Mouse (Mus musculus): ENCODE results near the gene Kpna2. TPM values are rescaled to one million over a fixed set of nuclear protein-coding genes. Genes with fewer than 3 reads are reported as not detected.
A peak's percentile ranks its signal among the peaks of the same experiment; 100 is the strongest.

Kpna2 gene
- polyA plus RNA-seq, 1 experiment = 50.9 TPM

- Histone ChIP-seq H3K79me3 (ENCODE audit: low read depth) (peaks cover 2% of the 10 kb centered on the region), H3K36me3 (ENCODE audit: control insufficient read depth, insufficient read depth) (no peaks in the 10 kb centered on the region), H3K27me3 (ENCODE audit: control insufficient read depth, insufficient read depth, insufficient read length) (no peaks in the 10 kb centered on the region), H3K4me3 (ENCODE audit: insufficient read depth, poor library complexity, severe bottlenecking) (no peak overlapping the region), H3ac (ENCODE audit: control insufficient read depth, insufficient read length, low read depth) (no peak overlapping the region), H3K79me2 (ENCODE audit: control insufficient read depth, insufficient read depth) (no peaks in the 10 kb centered on the region)
- TF ChIP-seq FOSL1 (IDR thresholded peaks at IDR 0.05; ENCODE audit: insufficient read depth, low read length, poor library complexity, severe bottlenecking) (no peak), CEBPB (IDR thresholded peaks at IDR 0.05; ENCODE audit: low read depth) (no peak), USF1 (IDR thresholded peaks at IDR 0.05; ENCODE audit: low read depth) (no peak), MAX (IDR thresholded peaks at IDR 0.05) (no peak), CTCF (IDR thresholded peaks at IDR 0.05; ENCODE audit: control insufficient read depth, insufficient read depth, insufficient read length) (no peak), MYOD1 (IDR thresholded peaks at IDR 0.05; ENCODE audit: control insufficient read depth, insufficient read length, low read depth) (no peak), MYOG (IDR thresholded peaks at IDR 0.05; ENCODE audit: control insufficient read depth, extremely low read depth, insufficient read length) (no peak)
Measured at GRCm38 (mm10) chr11:107014597-107015309, 15.4 kb upstream of the Kpna2 start.

DNA sequence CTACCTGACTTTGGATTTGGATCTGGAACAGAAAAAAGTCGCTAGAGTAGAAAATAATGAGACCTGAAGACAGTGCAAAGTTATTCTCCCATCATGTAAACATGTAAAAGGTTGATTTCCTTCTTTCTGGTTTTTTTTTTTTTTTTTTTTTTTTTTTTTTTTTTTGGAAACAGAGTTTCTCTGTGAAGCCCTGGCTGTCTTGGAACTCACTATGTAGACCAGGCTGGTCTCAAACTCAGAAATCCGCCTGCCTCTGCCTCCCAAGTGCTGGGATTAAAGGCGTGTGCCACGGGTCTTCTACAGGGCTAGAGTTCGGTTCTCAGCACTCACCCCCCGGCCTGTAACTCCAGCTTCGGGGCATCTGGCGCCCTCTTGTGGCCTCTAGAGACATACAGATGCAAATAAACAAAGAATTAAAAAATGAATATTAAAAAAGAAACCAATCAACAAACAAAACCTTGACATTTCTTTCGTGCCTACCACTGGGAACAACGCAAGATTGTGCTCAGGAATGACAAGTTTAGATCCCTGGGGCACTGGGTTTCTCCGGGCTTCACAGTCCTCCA lies 14.8 kb upstream of the Kpna2 start:
- Histone ChIP-seq H3K79me3 (ENCODE audit: low read depth) (peaks cover 2% of the 10 kb centered on the region), H3K4me3 (ENCODE audit: insufficient read depth, poor library complexity, severe bottlenecking) (no peak overlapping the region), H3K27me3 (ENCODE audit: control insufficient read depth, insufficient read depth, insufficient read length) (no peaks in the 10 kb centered on the region), H3ac (ENCODE audit: control insufficient read depth, insufficient read length, low read depth) (no peak overlapping the region), H3K36me3 (ENCODE audit: control insufficient read depth, insufficient read depth) (no peaks in the 10 kb centered on the region), H3K79me2 (ENCODE audit: control insufficient read depth, insufficient read depth) (no peaks in the 10 kb centered on the region)
- TF ChIP-seq MYOG (IDR thresholded peaks at IDR 0.05; ENCODE audit: control insufficient read depth, extremely low read depth, insufficient read length) (no peak), CEBPB (IDR thresholded peaks at IDR 0.05; ENCODE audit: low read depth) (no peak), CTCF (IDR thresholded peaks at IDR 0.05; ENCODE audit: control insufficient read depth, insufficient read depth, insufficient read length) (no peak), MYOD1 (IDR thresholded peaks at IDR 0.05; ENCODE audit: control insufficient read depth, insufficient read length, low read depth) (no peak)

GRCm38 (mm10) chr11:107012324-107013017 lies 13.1 kb upstream of the Kpna2 start:
- TF ChIP-seq MYOD1 (IDR thresholded peaks at IDR 0.05; ENCODE audit: control insufficient read depth, insufficient read length, low read depth) = no peak
- TF ChIP-seq MAX (IDR thresholded peaks at IDR 0.05) = no peak
- no peak for TF ChIP-seq FOSL1 (IDR thresholded peaks at IDR 0.05; ENCODE audit: insufficient read depth, low read length, poor library complexity, severe bottlenecking)
- no peak for TF ChIP-seq USF1 (IDR thresholded peaks at IDR 0.05; ENCODE audit: low read depth)
- TF ChIP-seq CTCF (IDR thresholded peaks at IDR 0.05; ENCODE audit: control insufficient read depth, insufficient read depth, insufficient read length) = no peak
- TF ChIP-seq CEBPB (IDR thresholded peaks at IDR 0.05; ENCODE audit: low read depth) = no peak
- no peak for TF ChIP-seq MYOG (IDR thresholded peaks at IDR 0.05; ENCODE audit: control insufficient read depth, extremely low read depth, insufficient read length)
- no peaks in the 10 kb centered on the region for H3K36me3 ChIP-seq (ENCODE audit: control insufficient read depth, insufficient read depth)

GRCm38 (mm10) chr11:107011669-107012323 lies 12.5 kb upstream of the Kpna2 start:
- H3K4me3 ChIP-seq (ENCODE audit: insufficient read depth, poor library complexity, severe bottlenecking) = peak overlapping the region; percentile 51
- H3K79me2 ChIP-seq (ENCODE audit: control insufficient read depth, insufficient read depth) = no peaks in the 10 kb centered on the region
- no peaks in the 10 kb centered on the region for H3K36me3 ChIP-seq (ENCODE audit: control insufficient read depth, insufficient read depth)
- no peaks in the 10 kb centered on the region for H3K27me3 ChIP-seq (ENCODE audit: control insufficient read depth, insufficient read depth, insufficient read length)
- H3ac ChIP-seq (ENCODE audit: control insufficient read depth, insufficient read length, low read depth) = peak overlapping the region; percentile 2
- no peak for TF ChIP-seq MYOD1 (IDR thresholded peaks at IDR 0.05; ENCODE audit: control insufficient read depth, insufficient read length, low read depth)
- TF ChIP-seq CEBPB (IDR thresholded peaks at IDR 0.05; ENCODE audit: low read depth) = no peak
- TF ChIP-seq CTCF (IDR thresholded peaks at IDR 0.05; ENCODE audit: control insufficient read depth, insufficient read depth, insufficient read length) = no peak
- TF ChIP-seq MYOG (IDR thresholded peaks at IDR 0.05; ENCODE audit: control insufficient read depth, extremely low read depth, insufficient read length) = no peak
- TF ChIP-seq FOSL1 (IDR thresholded peaks at IDR 0.05; ENCODE audit: insufficient read depth, low read length, poor library complexity, severe bottlenecking) = no peak
- TF ChIP-seq MAX (IDR thresholded peaks at IDR 0.05) = no peak
- no peak for TF ChIP-seq USF1 (IDR thresholded peaks at IDR 0.05; ENCODE audit: low read depth)
- peaks cover 2% of the 10 kb centered on the region for H3K79me3 ChIP-seq (ENCODE audit: low read depth)

More at GRCm38 (mm10) chr11:107012324-107013017, 13.1 kb upstream of the Kpna2 start:
- no peaks in the 10 kb centered on the region for H3K27me3 ChIP-seq (ENCODE audit: control insufficient read depth, insufficient read depth, insufficient read length)
- peaks cover 2% of the 10 kb centered on the region for H3K79me3 ChIP-seq (ENCODE audit: low read depth)
- H3K79me2 ChIP-seq (ENCODE audit: control insufficient read depth, insufficient read depth) = no peaks in the 10 kb centered on the region
- H3ac ChIP-seq (ENCODE audit: control insufficient read depth, insufficient read length, low read depth) = peak overlapping the region; percentile 72
- peak overlapping the region; percentile 51 for H3K4me3 ChIP-seq (ENCODE audit: insufficient read depth, poor library complexity, severe bottlenecking)

- no peaks in the 10 kb centered on the region for H3K36me3 ChIP-seq (ENCODE audit: control insufficient read depth, insufficient read depth)
- H3K79me2 ChIP-seq (ENCODE audit: control insufficient read depth, insufficient read depth) = no peaks in the 10 kb centered on the region
- TF ChIP-seq MYOG (IDR thresholded peaks at IDR 0.05; ENCODE audit: control insufficient read depth, extremely low read depth, insufficient read length) = no peak
- TF ChIP-seq USF1 (IDR thresholded peaks at IDR 0.05; ENCODE audit: low read depth) = no peak
- no peak for TF ChIP-seq CEBPB (IDR thresholded peaks at IDR 0.05; ENCODE audit: low read depth)
- no peak for TF ChIP-seq FOSL1 (IDR thresholded peaks at IDR 0.05; ENCODE audit: insufficient read depth, low read length, poor library complexity, severe bottlenecking)
- TF ChIP-seq CTCF (IDR thresholded peaks at IDR 0.05; ENCODE audit: control insufficient read depth, insufficient read depth, insufficient read length) = no peak
- no peak for TF ChIP-seq MAX (IDR thresholded peaks at IDR 0.05)
- TF ChIP-seq MYOD1 (IDR thresholded peaks at IDR 0.05; ENCODE audit: control insufficient read depth, insufficient read length, low read depth) = no peak
- no peak overlapping the region for H3K4me3 ChIP-seq (ENCODE audit: insufficient read depth, poor library complexity, severe bottlenecking)
- no peak overlapping the region for H3ac ChIP-seq (ENCODE audit: control insufficient read depth, insufficient read length, low read depth)
- no peaks in the 10 kb centered on the region for H3K27me3 ChIP-seq (ENCODE audit: control insufficient read depth, insufficient read depth, insufficient read length)
- peaks cover 2% of the 10 kb centered on the region for H3K79me3 ChIP-seq (ENCODE audit: low read depth)
Measured at GRCm38 (mm10) chr11:107011171-107011570, 11.8 kb upstream of the Kpna2 start.

Measured in C2C12 (cell line).